Mouse (Mus musculus): ENCODE measurements around the gene Fam53b.
"Not testable (repeated sequence)": the region's sequence is repeated elsewhere in the genome, so short reads cannot be mapped to it uniquely, and the experiment has no call there.

Fam53b gene

DNA sequence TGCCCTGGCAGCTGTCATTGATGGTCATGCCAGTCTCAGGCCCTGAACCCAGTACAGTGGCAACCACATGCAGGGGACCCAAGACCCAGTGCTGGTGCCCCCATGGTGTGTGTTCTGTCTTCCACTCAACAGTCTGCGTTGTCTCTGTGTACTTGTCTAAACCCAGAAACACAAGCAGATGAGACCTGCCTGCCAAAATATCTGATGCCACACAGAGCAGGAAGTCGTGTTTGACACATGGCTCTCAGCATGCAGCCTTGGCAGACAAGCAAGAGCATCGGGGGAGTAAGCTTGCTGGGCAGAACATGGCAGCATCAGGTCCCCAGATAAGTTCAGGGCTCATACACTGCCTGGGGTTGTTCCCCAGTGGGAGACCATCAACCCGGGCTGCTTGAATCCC is 134.6 kb downstream of the Fam53b start:
- no peak for DNase-seq (ENCODE audit: low spot score)

GRCm38 (mm10) chr7:132675922-132676321 is 137.8 kb downstream of the Fam53b start:
- no peak for DNase-seq (ENCODE audit: low spot score)

- DNase-seq (ENCODE audit: low spot score) = peak; percentile 39
Observed at GRCm38 (mm10) chr7:132673931-132674755, 139.5 kb downstream of the Fam53b start.

DNA sequence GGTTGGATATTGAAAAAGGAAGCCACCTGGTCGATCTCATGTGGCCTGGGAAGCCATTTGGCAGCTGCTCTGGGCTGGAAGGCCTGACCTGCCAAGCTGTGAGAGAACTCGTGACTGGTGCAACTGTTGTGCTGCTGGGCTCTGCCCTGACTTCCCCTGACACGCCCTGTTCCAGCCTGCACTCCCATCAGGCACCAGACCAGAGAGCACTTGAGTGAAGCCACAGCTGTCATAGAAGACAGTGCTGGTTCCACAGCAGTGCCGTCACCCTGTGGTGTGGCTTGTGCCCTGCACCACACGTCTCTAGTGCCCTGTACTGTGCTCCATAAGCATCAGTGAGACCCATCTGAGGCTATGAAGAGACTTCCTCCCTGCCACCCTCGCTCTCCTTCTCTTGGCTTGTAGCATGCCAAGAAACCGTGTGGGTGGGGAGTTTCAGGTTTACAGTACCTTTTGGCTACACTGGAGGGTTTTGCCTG is 141.2 kb downstream of the Fam53b start:
- no peak for DNase-seq (ENCODE audit: low spot score)

DNA sequence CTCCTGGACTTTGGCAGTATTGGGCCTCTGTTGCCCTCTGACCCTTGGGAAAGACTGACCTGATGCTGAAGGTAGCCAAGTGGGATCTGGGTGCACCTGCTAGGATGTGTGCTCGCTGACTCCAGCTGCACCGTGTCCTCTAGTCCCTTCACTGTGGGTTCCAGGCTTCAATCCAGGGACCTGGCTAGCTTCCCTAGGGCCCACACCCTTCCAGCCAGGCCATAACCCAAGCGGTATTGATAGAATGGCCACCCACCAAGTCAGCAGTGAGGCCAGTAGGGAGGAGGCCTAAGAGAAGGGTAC is 142.9 kb downstream of the Fam53b start:
- DNase-seq (ENCODE audit: low spot score) = no peak

GRCm38 (mm10) chr7:132669999-132670862 is 143.5 kb downstream of the Fam53b start:
- DNase-seq (ENCODE audit: low spot score) = no peak

DNA sequence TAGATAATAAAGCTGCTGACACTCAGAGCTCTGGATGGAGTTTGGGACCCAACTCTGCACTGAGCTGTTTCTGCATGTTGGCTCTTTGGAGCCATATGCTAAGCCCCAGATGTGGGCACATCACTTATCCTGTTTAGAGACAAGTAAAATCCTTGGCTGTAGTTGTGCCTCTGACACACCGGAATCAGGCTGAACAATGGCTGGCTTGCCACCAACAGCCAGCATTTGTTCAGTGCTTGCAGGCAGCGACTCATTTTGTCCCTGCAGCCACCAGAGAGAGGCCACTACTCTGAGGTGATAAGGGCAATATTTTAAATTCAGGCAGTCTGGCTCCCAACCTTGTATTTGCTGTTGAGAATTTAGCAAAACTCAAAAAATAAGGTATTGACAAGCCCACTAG is 145.1 kb downstream of the Fam53b start:
- DNase-seq (ENCODE audit: low spot score) = no peak

GRCm38 (mm10) chr7:132666516-132666915 is 147.2 kb downstream of the Fam53b start:
- no peak for DNase-seq (ENCODE audit: low spot score)

GRCm38 (mm10) chr7:132665664-132666382 is 147.9 kb downstream of the Fam53b start:
- DNase-seq (ENCODE audit: low spot score) = no peak

DNA sequence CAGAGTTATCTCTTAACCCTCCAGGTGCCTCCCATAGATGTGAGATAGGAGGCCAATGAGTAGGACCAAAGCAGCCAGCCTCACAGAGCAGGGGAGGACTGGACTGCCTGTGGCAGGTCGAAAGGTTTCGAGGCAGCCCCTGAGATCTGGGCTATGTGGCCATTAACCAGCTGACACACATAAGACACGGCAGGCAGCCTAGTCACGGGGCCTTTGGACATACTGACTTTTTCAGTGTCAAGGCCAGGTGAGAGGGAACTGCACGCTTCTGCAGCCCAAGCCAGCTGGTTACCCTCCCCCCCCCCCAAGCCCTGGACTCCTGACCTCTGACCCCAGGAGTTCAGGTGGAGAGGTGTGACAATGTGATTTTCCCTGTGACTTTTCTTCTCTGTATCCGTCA is 148.9 kb downstream of the Fam53b start:
- no peak for DNase-seq (ENCODE audit: low spot score)

DNA sequence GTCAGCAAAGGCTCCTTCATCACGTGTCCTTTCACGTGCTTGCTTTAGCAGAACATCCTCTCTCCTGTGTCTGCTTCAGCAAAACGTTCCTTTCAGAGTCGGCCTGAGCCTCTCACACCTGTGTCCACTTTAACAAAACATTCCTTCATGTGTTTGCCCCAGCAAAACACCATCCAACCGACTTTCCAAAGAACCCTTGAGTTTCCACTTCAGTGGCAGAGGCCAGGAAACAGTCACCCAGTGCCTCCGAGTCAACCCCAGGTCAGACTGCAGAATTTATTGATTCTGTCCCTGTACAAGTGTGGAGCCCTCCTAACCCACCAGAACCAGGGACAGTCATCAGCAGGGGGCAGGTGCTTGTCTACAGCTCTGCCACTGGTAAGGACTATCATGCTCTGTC is 150.9 kb downstream of the Fam53b start:
- DNase-seq (ENCODE audit: low spot score) = not testable (repeated sequence)

All from ovary, postnatal 14 days (tissue).